Mouse (Mus musculus) forelimb bud, embryonic 11.5 days (tissue): Measurements from ENCODE around the gene Galr2.
"Not testable (repeated sequence)": the region's sequence is repeated elsewhere in the genome, so short reads cannot be mapped to it uniquely, and the experiment has no call there.

Source experiments
- DNase-seq: peaks from one replicate; pipeline ENCODE4 v3.0.0-alpha.2; 2012; ENCODE audit warnings: low read depth, low spot score

Gene Galr2

DNA sequence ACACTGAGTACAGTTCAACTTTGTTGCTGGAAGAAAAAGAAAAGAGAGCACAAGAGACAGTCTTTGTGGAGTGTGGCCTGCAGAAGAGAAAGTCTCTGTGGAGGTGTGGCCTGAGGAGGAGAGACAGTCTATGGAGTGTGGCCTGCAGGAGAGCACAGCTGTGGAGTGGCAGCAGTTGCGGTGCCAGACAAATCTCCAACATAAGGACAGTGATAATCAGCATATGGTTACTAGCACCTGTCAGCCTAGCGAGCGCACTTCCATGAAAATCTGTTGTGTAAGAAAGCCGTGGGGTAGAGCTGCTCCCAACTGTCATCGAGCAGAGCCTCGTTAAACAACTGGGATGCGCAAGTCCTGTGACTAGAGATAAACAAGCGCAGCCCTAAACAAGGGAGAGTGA is 11.2 kb upstream of the Galr2 start:
- DNase-seq: no peak

DNA sequence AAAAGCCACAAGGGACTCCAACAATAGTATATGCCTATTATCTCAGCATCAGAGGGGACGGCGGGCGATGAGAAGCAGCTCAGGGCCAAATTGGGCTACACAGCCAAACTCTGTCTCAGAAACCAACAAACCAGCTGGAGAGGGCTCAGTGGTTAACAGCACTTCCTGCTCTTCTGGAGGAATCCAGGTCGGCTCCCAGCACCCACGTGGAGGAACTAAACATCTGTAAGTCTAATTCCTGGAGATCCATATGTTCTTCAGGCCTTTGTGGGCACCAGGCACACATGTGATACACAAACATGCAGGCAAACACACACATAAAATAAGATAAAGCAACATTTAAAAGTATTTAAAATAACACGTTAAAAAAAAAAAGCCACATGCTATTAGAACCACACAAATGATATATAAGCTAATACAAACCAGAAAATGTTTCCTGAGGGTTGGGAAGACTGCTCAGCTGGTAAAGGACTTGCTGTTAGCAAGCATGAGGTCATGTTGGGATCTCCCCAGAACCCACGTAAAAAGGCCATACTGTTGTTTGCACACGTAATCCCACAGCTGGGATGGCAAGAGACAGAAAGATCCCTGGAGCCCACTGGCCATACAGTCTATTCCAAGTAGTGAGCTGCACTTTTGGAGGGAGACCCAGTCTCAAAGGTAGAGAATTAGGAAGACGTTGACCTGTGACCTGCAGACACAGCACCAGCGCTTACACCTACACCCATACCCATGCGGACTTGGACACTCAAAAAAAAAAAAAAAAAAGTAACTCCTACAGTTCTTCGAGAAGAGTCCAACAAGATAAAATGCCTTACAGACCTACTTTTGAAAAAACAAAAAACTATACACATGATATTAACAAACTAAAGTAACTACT is 7.9 kb upstream of the Galr2 start:
- no peak for DNase-seq

DNA sequence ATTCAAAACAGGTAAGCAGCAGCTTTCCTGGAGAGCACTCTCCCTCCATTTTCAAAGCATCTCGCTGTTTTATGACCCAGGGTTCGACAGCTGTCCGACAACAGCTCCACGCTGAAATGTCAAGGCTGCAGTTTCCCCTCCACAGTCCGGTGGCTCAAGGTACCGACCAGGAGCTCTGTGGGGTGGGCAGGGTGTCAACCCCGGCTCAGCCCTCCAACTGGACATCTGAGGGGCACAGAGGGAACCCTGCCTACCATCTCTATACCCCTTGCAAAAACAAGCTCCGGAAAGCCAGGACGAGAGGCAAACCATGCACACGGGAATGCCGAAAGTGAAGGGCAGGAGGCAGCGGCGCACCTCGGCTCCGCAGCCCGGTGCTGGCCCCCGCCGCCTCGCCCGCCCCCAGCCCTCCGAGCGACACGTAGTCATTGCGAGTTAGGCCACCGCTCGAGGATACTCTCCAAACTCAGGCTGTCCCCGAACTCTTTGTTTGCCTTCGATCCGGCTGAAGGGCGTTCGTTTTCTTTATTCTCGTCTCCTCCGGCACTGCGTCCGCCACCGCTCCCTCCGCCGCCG is 7.2 kb upstream of the Galr2 start:
- no peak for DNase-seq

DNA sequence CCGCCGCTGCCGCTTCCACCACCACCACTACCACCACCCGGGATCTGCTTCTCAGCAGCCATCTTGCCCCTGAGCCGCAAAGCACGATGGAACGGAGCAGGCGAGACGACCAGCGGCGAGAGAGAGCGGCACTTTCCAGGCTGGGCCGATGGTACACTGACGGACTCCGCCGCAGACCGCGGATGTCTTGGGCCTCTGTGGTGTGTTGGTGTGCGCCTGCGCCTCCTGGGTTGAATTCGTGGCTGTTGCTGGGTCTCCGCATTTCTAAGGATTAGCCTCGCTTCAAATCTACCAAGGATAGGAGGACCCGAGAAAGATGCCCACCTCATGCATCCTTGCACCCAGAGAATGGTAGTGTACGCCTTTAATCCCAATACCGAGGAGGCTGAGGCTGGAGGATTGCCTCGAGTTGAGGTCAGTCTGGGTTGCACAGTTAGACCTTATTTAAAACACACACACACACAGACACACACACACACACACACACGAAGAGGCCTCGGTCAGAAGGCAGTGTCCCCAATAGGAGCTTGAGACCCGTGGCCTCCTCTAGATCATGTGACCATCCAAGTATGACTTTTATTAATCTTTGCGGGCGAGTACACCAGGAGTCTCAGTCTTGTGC is 6.6 kb upstream of the Galr2 start, which contains the start of gene Srp68:
Srp68 (minus strand) TSS at position 173 of the 622 bp plus-strand sequence.
- DNase-seq: peak; percentile 90

DNA sequence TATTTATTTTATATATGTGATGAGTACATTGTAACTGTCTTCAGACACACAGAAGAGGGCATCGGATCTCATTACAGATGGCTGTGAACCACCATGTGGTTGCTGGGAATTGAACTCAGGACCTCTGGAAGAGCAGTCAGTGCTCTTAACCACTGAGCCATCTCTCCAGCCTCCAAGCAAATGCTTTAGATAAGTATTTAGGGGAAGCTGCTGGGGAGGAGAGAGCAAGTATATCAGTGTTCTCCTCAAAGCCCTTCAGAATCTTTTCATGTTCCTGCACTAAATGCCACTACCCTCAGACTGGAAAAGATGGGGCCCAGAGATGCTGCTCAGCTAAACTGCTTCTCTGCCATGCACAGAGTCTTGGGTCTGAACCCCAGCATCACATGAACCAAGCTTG is 3.6 kb upstream of the Galr2 start:
- not testable (repeated sequence) for DNase-seq

DNA sequence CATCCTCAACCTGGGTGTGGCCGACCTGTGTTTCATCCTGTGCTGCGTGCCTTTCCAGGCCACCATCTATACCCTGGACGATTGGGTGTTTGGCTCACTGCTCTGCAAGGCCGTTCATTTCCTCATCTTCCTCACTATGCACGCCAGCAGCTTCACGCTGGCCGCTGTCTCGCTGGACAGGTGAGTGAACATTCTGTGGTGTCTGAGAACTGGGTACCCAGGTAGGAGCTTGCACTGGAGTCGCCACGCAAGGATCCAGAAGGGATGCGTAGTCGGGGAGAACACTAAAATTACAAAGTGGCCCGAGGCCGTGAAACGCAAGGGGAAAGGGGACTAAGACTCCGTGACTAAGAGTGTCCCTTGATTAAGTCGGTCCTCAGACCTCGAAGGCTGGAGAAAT is 932 bp downstream of the Galr2 start:
- DNase-seq: no peak

DNA sequence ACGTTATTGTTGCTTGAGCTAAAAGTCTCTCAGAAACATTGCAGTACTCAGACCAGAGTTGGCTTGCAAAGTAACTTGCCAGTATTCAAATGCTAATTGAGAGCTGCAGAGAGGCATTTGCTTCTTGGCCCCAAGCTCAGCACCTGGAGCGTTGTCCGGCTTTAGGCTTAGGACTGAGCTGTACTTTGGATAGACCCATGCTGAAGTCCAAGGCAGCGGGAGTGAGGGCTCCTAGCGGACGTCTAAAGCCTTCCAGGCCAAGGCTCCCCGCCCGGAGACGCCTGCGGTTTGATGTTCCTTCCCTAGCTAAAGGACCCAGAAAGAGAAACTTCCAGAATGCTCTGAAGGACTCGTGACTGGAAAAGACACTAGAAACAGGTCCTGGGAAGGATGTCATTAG is 1.4 kb downstream of the Galr2 start:
- DNase-seq: no peak

DNA sequence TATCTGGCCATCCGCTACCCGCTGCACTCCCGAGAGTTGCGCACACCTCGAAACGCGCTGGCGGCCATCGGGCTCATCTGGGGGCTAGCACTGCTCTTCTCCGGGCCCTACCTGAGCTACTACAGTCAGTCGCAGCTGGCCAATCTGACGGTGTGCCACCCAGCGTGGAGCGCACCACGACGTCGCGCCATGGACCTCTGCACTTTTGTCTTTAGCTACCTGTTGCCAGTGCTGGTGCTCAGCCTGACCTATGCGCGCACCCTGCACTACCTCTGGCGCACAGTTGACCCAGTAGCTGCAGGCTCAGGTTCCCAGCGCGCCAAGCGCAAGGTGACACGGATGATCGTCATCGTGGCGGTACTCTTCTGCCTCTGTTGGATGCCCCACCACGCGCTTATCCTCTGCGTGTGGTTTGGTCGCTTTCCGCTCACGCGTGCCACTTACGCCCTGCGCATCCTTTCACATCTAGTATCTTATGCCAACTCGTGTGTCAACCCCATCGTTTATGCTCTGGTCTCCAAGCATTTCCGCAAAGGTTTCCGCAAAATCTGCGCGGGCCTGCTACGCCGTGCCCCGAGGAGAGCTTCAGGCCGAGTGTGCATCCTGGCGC is 2.3 kb downstream of the Galr2 start:
- DNase-seq: no peak

DNA sequence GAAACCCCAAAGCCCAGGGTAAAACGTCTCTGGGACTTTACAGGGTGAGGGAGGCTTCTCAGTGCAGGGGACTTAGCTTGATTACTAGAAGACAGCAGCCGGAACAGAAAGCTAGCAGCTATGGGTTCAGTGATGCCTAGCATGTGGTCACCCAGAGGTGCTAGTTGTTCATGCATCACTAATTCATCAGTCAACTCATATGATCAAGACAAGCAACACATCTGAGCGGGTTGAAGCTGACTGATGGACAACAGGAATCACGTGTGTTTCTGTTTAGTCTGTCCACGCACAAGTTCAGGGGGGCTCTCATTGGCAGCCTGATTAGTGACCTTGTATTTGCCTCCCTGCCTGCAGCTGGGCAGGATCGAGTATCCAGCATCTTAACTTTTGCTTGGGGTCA is 3.2 kb downstream of the Galr2 start:
- DNase-seq: no peak

DNA sequence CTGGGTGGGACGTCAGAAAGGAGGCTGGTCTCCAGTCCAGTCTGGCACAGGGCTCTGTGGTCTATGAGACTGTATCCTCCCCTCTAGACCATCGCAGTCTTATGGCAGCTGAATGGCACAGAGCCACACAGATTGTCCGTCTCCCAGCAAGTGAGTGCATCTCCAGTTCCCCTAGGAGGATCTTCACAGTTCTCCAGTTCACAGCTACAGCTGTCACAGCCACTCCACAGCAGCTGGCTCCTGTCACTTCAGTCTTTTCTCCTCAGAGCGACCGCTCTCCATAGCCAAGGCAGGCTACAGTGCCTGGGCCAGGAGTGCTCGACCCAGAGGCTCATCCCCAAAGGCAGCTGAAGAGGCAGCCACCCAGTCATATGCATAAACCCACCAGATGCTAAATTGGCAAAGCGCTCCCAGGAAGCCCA is 5.0 kb downstream of the Galr2 start:
- DNase-seq: no peak

DNA sequence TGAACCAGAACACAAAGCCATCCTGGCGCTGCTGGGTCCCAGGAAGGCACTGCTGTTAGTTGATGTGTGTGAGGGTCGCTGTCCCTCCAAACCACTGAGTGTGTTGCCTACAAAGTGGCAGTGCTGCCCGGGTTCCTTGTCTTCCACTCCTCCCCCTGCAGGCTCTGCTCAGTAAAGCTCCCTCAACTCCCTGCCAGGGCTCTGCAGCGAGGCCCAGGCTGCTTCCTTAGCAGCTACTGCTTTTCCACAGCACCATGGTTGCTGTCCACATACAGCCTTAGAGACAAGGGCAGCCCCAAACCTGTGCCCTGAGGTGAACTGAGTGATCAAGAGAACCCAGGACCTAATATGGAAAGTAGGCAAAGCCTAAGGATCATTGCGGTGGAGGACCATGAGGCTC is 6.6 kb downstream of the Galr2 start:
- DNase-seq: no peak

DNA sequence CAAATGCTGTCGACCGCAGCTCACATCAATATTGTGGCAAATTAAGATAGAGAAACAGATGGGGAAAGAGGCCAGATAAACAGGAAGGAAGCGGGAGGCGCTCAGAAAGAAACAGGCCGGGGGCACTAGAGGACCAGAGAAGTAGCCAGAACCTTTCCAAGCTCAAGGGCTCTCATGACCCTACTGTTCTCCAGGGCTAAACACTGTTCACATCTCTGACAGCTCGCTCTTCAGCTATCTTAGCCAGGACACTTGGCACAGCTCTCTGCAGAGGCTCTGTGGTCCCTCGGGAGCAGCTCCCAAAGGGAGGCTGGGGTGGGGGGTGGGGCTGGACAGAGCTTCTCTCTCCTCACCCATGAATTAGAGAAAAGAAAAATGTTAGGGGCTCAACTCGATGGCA is 9.8 kb downstream of the Galr2 start:
- no peak for DNase-seq

DNA sequence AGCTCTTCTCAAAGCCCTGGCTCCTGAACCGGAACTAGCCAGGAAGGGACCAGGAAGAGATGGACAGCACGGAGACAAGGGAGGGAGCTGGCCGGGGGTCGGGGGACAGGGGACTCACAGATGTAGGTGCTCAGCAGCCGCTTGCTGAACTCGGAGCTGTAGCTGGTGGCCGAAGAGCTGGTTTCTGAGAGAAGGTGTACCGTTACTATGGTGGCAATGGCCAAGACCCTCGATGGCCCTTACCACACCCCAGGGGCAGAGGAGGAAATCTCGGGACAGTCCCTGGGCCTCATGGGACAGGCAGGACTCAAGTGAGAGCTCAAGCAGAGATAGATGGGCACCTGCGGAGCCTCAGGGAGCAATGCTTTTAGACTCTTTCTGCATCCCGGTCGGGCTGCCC is 11.7 kb downstream of the Galr2 start:
- DNase-seq: no peak

DNA sequence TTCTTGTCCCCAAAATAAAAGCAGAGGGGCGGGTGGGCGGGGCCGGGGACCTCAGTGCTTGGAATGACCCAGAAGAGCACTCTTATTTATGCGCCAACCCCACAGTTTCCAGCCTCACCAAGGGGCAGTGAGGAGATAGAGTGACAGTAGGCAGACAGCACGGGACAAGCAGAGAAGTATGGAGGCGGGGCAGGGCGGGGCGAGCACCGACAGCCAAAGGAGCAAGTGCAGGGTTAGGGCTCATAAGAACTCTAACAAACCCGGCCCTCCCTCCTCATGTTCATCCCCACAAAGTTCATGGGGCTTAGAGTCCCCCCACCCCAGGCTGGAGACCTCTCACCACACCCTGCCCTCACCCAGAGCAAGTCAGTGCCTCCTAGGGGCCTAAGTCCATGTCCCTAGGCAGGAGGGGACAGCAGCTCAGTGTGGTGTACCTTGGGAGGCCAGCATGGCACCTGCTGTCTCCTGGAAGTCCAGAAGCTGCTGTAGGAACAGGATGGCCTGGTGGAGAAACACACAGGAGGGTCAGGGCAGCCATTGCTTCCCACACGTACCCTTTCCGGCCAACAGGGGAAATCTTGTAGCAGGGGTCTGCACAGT is 12.9 kb downstream of the Galr2 start:
- DNase-seq: no peak

DNA sequence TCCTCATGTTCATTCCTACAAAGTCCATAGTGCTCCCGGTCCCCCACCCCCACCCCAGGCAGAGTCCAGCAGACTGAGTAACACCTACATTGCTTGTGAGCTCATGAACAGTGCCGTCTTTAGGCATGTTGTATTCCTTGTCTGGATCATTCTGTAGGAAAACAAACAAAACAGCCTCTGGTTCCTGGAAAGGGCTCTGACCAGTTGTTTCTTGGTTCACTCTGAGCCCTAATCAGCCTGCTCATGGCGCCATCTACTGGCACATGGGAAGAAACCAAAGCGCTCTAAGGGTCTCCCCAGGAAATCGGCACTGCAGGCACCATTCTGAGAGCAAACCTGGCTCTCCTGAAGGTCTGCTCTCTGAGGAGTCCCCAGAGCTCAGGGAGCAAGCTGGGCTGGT is 13.6 kb downstream of the Galr2 start:
- DNase-seq: peak; percentile 76

DNA sequence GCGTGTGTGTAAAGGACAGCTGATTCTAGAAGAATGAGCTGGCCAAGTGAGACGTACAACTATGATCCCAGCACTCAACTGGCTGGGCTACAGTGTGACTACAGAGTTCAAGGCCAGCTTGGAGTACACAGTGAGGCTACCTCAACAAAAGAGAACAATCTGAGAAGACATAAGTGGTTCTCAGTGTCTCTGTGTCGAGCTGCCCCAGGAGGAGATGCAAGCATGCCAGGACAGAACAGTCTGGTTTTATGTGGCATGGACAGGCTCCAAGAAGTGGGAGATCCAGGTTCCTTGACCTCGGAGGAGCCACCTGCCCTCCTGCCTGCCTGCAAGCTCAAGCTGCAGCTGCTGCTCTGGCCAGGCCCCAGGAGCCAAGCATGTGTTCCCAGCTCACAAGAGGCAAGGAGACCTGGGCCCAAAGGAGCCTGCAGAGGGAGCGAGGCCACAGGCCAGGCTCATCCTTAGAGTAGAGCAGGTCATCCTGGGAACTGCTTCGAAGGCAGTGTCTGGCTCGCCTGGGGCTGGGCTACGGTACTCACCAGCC is 15.5 kb downstream of the Galr2 start:
- no peak for DNase-seq

DNA sequence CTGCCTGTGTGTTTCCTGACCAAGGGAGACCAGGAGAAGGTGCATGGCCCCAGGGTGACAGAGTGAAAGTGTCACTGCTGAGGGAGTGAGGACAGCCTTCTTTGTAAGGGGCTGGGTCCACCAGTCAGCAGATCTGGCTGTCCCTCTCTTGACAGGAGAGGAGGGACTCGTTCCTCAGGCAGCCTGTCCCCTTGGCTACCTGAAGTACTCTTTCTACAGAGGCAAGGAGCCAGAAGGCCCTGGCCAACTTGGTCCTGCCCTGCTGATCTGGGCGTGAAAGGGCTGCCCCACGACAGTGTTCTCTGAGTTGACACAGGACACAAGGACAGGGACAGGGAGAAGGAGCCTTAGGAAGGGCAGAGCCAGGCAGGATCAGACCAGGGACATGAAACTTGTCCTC is 16.3 kb downstream of the Galr2 start:
- DNase-seq: no peak

DNA sequence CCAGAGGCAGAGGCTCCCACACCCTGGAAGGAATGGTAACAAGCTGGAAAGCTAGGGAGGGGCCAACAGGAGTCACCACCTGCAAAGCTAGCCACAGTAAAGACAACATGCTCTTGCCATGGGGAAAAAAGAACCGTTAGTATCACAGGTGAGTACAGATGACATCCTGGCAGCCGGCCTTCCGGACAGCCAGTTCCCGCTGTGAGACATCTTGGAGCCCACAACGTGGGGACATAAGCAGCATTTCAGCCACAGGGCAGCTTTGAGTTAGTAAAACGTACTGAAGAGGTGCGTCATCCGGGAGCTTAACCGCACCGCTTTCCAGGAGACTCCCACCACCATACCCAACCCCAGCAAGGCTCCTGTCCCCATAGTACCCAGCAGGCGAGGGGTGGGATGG is 17.5 kb downstream of the Galr2 start:
- no peak for DNase-seq

DNA sequence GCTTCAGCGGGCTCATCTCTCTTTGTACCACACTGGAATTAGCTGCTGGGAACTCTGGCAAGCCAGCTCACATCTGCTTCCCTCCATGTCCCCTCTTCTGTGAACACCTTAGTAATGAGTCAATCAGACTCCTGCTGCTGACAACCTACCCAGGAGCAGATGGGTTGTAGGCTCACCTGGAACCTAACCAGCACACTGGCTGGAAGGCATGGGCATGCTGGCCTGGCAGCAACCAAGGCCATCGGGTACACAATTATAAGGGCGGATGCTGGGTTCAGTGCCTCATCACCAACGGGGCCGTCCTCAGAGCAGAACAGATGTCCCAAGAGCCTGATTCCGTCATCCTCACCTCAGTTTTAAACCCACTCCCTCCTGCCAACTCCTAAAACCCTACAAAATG is 17.9 kb downstream of the Galr2 start:
- no peak for DNase-seq

DNA sequence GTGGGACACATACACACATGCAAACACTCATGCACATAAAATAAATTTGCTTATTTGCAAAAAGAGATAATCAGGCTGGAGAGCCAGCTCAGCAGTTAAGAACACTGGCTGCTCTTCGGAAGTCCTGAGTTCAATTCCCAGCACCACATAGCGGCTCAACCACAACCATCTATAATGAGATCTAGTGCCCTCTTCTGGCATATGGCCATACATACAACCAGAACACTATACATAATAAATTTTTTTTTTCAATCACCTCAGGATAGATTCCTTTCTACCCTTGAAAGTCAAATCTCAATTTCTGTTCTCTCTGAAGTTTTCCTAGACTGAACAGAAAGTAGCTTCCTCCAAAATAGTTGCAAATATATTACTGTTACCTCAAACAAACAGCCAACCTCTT is 24.7 kb downstream of the Galr2 start:
- no peak for DNase-seq

DNA sequence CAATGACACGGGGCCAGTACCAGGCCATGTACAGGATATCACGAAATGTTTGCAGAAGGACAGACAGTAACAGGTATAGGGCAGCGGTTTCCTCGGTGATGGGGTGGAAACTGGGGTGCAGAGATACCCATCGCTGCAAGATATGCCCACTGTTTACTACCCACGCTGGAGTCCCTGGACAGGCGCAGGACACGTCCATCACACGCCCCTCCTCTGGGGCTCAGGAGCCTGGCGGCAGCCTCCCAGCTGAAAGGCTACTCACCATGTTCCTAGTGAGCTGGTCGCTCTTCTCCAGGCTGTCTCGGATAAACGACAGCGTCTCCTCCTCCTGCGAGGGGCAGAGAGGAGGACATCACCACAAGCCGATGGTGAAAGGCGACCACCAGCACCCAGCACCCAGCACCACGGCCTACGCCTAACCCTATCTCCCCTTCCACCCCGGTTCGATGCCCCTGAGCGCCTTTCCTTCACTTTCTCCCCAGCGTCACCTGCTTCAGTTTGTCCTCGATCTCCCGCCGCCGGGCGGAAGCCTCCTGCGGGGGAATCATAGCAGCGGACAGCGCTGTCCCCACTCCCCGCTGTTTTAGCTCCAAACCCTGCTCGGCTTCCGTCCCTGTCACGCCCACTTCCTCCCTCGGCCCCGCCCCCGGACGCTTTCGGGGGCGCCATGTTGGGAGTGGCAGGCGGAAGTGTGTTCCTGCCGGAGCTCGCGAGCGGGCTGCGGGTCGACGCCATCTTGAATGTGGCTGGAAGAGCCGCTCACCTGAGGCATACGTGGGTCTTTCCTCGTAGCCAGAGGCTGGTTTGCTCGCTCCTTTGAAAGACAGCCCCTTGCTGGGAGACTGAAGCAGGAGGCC is 25.6 kb downstream of the Galr2 start:
- DNase-seq: peak; percentile 91
